Mouse (Mus musculus): ENCODE measurements around the gene Pip4p1.

GRCm38 (mm10) chr14:50897374-50897765, 33.3 kb downstream of the Pip4p1 start, which contains the start of gene Klhl33:
- TF ChIP-seq CTCF (IDR thresholded peaks at IDR 0.05; ENCODE audit: low read depth, low read length) (no peak), POLR2A (IDR thresholded peaks at IDR 0.05; ENCODE audit: extremely low read depth, insufficient read depth, low read length) (no peak)

All from liver, adult 2 months (tissue).